Mouse (Mus musculus) midbrain, postnatal 0 days (tissue): ENCODE results near the gene Lclat1. TPM values are rescaled to one million over a fixed set of nuclear protein-coding genes. Genes with fewer than 3 reads are reported as not detected.

Experiments
- ATAC-seq: fragments of 200-750 bp; cut with Nextera tagmentation; 2 replicates; pipeline ENCODE4 v1.8.0; 2017; ENCODE audit warnings: moderate number of reproducible peaks, mild to moderate bottlenecking, moderate TSS enrichment, moderate library complexity; ENCODE audit not compliant: low FRiP score
- DNase-seq: peaks from one replicate; pipeline ENCODE4 v3.0.0-alpha.2; 2015; ENCODE audit warnings: low spot score
- H3K27ac ChIP-seq: fragments of 300-500 bp; sonication (generic); 2 replicates; pipeline ENCODE4 v1.5.1; 2014; ENCODE audit warnings: low read depth, mild to moderate bottlenecking, low read length, mixed read lengths
- H3K27me3 ChIP-seq: fragments of 300-500 bp; sonication (generic); 2 replicates; pipeline ENCODE4 v1.6.1; 2014; ENCODE audit warnings: low read length, control low read depth, mixed read lengths; ENCODE audit not compliant: insufficient read depth
- H3K36me3 ChIP-seq: fragments of 300-500 bp; sonication (generic); 2 replicates; pipeline ENCODE4 v1.6.1; 2014; ENCODE audit warnings: low read length, control low read depth, mixed read lengths; ENCODE audit not compliant: insufficient read depth
- H3K4me1 ChIP-seq: fragments of 300-500 bp; sonication (generic); 2 replicates; pipeline ENCODE4 v1.6.1; 2014; ENCODE audit warnings: mild to moderate bottlenecking, control low read depth, antibody characterized with exemption, low read length, mixed read lengths; ENCODE audit not compliant: insufficient read depth
- H3K4me2 ChIP-seq: fragments of 300-500 bp; sonication (generic); 2 replicates; pipeline ENCODE4 v1.6.1; 2014; ENCODE audit warnings: low read depth, mild to moderate bottlenecking, low read length, mixed read lengths; ENCODE audit not compliant: poor library complexity, severe bottlenecking
- H3K4me3 ChIP-seq: fragments of 300-500 bp; sonication (generic); 2 replicates; pipeline ENCODE4 v1.5.1; 2014; ENCODE audit warnings: low read depth, mild to moderate bottlenecking, low read length, moderate library complexity
- H3K9ac ChIP-seq: fragments of 300-500 bp; sonication (generic); replicated peaks from 2 replicates; pipeline ENCODE4 v1.6.1; 2014; ENCODE audit warnings: mild to moderate bottlenecking, low read length, moderate library complexity, mixed read lengths; ENCODE audit not compliant: poor library complexity, severe bottlenecking
- H3K9me3 ChIP-seq: fragments of 300-500 bp; sonication (generic); 2 replicates; pipeline ENCODE4 v1.6.1; 2016; ENCODE audit warnings: low read length, control low read depth
- CTCF ChIP-seq: IDR thresholded peaks from 2 replicates; pipeline ENCODE4 v1.5.1; 2016; ENCODE audit warnings: antibody characterized with exemption, mild to moderate bottlenecking
- WGBS: fragments of 180-500 bp; shearing (Covaris S2); extraction: QIAGEN DNeasy Blood & Tissue Kit; methylation state at CpG from one replicate; pipeline ENCODE4 v1.1.7; 2014; 5-methylcytosine and 5-hydroxymethylcytosine counted together
- polyA plus RNA-seq: library from polyadenylated mRNA; unstranded; fragments of >200 nt; fragmentation: Nextera tagmentation; extraction: Ambion mirVana; gene quantifications from 2 replicates; pipeline ENCODE4 v1.2.1, GENCODE M21; 2015
- total RNA-seq: library from RNA; depleted of rRNA; stranded (reverse); fragments of >200 nt; gene quantifications from 2 replicates; pipeline ENCODE4 v1.2.3, GENCODE M21; 2014

Lclat1 gene
- total and polyA plus RNA-seq, 2 experiments from 2014 or later, result 12.4 to 25.6 TPM

DNA sequence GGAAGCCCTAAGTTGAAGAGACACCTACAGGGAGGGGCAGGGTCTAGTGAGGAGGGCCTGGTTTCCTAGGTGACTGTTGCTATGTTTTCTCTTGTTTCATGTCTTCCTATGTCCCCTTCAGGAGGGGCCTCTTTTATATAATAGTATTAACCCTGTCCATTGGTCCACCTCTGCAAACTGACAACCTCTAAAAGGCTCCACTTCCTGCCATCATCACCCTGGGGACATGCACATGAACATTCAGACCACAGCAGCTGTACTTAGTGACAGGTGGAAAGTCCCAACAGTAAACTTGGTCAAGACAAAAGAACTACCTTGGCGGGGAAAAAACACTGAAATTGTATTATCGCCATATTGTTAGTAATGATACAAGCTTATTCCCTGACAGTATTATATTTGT is 139.1 kb downstream of the Lclat1 start:
- 91% methylated on average over 2 of the region's 2 CpGs for WGBS

DNA sequence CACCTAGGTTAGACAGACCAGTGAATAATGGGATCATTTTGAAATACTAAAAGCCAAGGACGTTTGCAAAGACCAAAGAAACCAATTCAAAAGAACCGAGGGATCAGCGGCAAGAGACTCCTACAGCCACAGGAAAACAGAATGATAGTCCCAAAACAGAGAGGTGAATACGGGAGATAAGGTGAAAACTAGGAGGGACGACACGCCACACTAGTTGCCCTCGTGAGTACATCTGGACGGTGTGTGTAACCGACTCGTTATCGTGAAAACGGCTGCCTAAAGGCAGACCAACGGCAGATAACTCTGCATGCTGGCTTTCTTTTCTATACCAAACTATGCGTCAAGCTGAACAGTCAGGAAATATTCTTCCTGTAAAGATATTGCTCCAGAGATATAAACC is 140.0 kb downstream of the Lclat1 start:
- no peaks in the 10 kb centered on the region for H3K36me3 ChIP-seq
- no peaks in the 10 kb centered on the region for H3K4me1 ChIP-seq
- no peak overlapping the region for H3K9ac ChIP-seq
- no peak overlapping the region for H3K27ac ChIP-seq
- no peaks in the 10 kb centered on the region for H3K9me3 ChIP-seq
- H3K4me2 ChIP-seq, result no peak overlapping the region
- WGBS, result 89% methylated on average over 14 of the region's 14 CpGs
- no peaks in the 10 kb centered on the region for H3K27me3 ChIP-seq
- DNase-seq, result no peak
- no peak for TF ChIP-seq CTCF
- no peak for ATAC-seq
- no peak overlapping the region for H3K4me3 ChIP-seq

More for the DNA sequence above, 139.1 kb downstream of the Lclat1 start:
- Histone ChIP-seq H3K4me1 (no peaks in the 10 kb centered on the region), H3K27ac (no peak overlapping the region), H3K4me2 (no peak overlapping the region), H3K9me3 (no peaks in the 10 kb centered on the region), H3K4me3 (no peak overlapping the region), H3K36me3 (no peaks in the 10 kb centered on the region), H3K9ac (no peak overlapping the region), H3K27me3 (no peaks in the 10 kb centered on the region)
- no peak for TF ChIP-seq CTCF
- DNase-seq (no peak), ATAC-seq (0 out of 2 replicates have a peak, but pooled peaks have one; percentile 6)

DNA sequence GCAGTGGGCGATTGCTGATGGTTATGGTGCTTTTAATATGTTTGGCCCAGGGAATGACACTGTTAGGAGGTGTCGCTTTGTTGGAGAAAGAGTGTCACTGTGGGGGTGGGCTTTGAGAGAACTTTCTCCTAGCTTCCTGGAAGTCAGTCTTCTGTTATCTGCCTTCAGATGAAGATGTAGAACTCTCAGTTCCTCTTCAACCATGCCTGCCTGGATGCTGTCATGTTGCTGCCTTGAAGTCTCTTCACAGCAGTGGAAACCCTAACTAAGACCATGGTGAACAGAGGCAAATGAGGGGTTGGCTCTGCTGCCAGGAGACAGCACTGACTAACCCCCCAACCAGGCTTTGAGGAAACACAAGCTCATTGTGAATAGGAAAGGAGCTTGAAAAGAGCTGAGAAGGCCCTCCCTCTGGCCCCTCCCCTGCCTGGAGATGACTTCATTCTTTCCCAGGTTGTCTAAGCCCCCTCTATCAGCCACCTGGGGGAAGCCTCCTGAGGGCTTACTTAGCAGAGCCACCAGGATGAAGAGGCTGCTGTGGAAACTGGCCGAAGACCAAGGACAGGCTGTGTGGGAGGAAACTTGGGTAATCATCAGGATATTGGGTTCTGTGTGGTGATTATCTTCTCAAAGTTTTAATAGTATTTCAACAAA is 142.8 kb downstream of the Lclat1 start:
- no peaks in the 10 kb centered on the region for H3K27me3 ChIP-seq
- H3K36me3 ChIP-seq, result no peaks in the 10 kb centered on the region
- no peaks in the 10 kb centered on the region for H3K4me1 ChIP-seq
- no peak for TF ChIP-seq CTCF
- no peak overlapping the region for H3K4me3 ChIP-seq
- H3K9me3 ChIP-seq, result no peaks in the 10 kb centered on the region
- no peak for DNase-seq
- H3K9ac ChIP-seq, result no peak overlapping the region
- H3K4me2 ChIP-seq, result no peak overlapping the region
- H3K27ac ChIP-seq, result no peak overlapping the region
- no peak for ATAC-seq
- whole genome bisulfite sequencing, result 91% methylated on average over 3 of the region's 3 CpGs

DNA sequence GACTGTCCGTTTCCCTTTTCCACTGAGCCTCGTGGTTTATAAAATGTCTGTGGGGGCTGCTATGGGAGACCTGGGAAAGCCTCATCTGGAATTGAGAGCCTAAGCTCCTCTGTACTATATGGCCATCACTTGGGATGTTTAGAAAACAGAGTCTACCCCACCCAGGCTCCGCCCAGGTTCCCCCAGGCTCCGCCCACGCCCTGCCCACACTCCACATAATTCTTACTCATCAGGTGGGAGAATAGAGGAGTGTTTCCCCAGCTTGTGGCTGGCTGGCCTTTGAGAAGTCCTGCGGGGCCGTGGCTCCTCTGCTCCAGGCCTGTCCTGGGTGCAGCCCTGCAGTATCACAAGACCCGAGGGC is 143.3 kb downstream of the Lclat1 start:
- no peak for ATAC-seq
- no peaks in the 10 kb centered on the region for H3K27me3 ChIP-seq
- no peak for DNase-seq
- TF ChIP-seq CTCF, result no peak
- no peak overlapping the region for H3K27ac ChIP-seq
- no peak overlapping the region for H3K4me2 ChIP-seq
- no peaks in the 10 kb centered on the region for H3K4me1 ChIP-seq
- no peak overlapping the region for H3K9ac ChIP-seq
- H3K36me3 ChIP-seq, result no peaks in the 10 kb centered on the region
- H3K9me3 ChIP-seq, result no peaks in the 10 kb centered on the region
- no peak overlapping the region for H3K4me3 ChIP-seq
- WGBS, result 66% methylated on average over 8 of the region's 8 CpGs

DNA sequence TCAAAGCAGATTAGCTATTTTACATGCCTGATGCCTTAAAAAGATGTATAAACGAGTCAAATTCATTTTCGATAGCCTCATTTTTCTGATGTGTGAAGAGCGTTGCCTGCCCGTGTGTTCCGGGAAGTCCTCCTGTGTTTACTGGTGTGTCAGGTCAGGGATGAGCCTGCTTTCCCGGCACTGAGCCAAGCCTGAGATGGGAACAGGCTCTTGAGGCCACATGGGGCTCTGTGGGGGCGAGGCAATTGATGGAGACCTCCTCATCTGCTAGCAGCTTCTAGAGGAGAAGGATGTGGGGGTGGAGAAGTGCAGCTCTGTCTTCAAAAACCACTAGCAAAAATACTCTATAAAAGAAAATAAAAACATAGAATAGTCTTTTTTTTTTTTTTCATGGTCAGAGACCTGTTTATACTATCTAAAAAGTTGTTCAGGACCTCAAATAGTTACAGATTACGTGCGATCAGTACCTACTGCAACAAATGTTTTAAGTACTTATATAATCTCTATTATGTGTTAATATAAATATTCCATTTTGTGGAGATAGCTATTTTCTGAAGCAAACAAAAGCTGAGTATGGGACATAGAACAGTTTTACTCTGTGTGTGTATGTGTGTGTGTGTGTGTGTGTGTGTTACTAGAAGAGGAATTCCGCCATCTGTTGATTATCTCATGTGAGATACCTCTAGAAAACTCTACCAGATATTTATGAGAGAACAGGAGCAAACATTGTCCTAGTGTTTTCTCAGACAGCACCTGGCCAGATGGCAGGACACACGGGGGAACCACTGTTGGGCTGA is 144.2 kb downstream of the Lclat1 start:
- no peaks in the 10 kb centered on the region for H3K36me3 ChIP-seq
- H3K27ac ChIP-seq, result no peak overlapping the region
- no peak overlapping the region for H3K9ac ChIP-seq
- no peak overlapping the region for H3K4me2 ChIP-seq
- H3K4me3 ChIP-seq, result no peak overlapping the region
- no peaks in the 10 kb centered on the region for H3K4me1 ChIP-seq
- no peaks in the 10 kb centered on the region for H3K27me3 ChIP-seq
- DNase-seq (peak; percentile 31), ATAC-seq (no peak)
- no peak for TF ChIP-seq CTCF
- H3K9me3 ChIP-seq, result no peaks in the 10 kb centered on the region
- 53% methylated on average over 11 of the region's 11 CpGs for WGBS

DNA sequence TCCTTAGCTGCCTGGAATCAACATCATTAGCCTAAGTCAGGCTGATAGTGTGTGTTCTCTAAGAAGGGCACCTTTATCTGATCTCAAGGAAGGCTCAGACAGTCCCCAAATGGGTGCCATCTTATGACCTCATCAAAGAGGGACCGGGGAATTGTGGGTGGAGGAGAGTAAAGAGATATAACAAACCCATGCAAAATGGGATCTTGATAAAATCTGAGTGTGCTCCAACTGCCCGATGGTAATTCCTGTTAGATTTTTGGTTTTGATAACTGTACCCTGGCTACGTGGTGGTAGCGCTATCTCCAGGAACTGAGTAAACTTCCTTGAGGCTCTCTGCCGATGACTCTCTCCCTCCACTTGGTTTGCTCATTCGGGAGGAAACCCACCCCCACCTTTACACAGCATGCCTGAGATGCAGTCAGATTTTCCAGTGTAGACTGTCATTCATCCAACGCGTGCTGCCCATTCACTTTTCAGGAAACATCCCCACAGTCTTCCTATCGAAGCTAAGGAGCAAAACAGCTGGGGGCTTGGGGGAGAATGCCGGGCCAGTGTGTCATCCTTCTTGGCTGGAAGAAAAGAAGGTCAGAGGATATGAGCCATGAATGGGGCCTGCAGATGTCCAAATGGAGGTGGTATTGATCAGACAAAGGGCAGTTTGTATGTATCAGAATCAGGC is 145.6 kb downstream of the Lclat1 start:
- WGBS, result 74% methylated on average over 10 of the region's 10 CpGs
- TF ChIP-seq CTCF, result no peak
- no peak for DNase-seq
- H3K9me3 ChIP-seq, result no peaks in the 10 kb centered on the region
- no peaks in the 10 kb centered on the region for H3K4me1 ChIP-seq
- no peaks in the 10 kb centered on the region for H3K36me3 ChIP-seq
- H3K27ac ChIP-seq, result no peak overlapping the region
- ATAC-seq, result no peak
- no peak overlapping the region for H3K4me3 ChIP-seq
- H3K27me3 ChIP-seq, result no peaks in the 10 kb centered on the region
- H3K4me2 ChIP-seq, result no peak overlapping the region
- H3K9ac ChIP-seq, result no peak overlapping the region
